Mouse (Mus musculus) C2C12 (cell line): ENCODE measurements around the gene Gm28048. TPM values are rescaled to one million over a fixed set of nuclear protein-coding genes. Genes with fewer than 3 reads are reported as not detected.

ENCODE experiments used
- H3K27me3 ChIP-seq: one replicate; pipeline ENCODE4 v1.6.1; 2011; ENCODE audit not compliant: control insufficient read depth, insufficient read depth, insufficient read length
- H3K36me3 ChIP-seq: one replicate; pipeline ENCODE4 v1.6.1; 2011; ENCODE audit not compliant: control insufficient read depth, insufficient read depth
- H3K4me3 ChIP-seq: one replicate; pipeline ENCODE4 v1.5.1; 2011; ENCODE audit warnings: mild to moderate bottlenecking, control low read depth; ENCODE audit not compliant: poor library complexity, insufficient read depth, severe bottlenecking
- H3K79me2 ChIP-seq: one replicate; pipeline ENCODE4 v1.6.1; 2011; ENCODE audit not compliant: control insufficient read depth, insufficient read depth
- H3K79me3 ChIP-seq: one replicate; pipeline ENCODE4 v1.6.1; 2011; ENCODE audit warnings: low read depth, control low read depth
- H3ac ChIP-seq: one replicate; pipeline ENCODE3; 2011; ENCODE audit warnings: low read depth; ENCODE audit not compliant: control insufficient read depth, insufficient read length
- CEBPB ChIP-seq: IDR thresholded peaks from one replicate; pipeline ENCODE4 v1.6.1; 2011; ENCODE audit warnings: low read depth, mild to moderate bottlenecking, control low read depth, moderate library complexity
- CTCF ChIP-seq: IDR thresholded peaks from one replicate; pipeline ENCODE4 v1.5.1; 2011; ENCODE audit not compliant: control insufficient read depth, insufficient read depth, insufficient read length
- FOSL1 ChIP-seq: IDR thresholded peaks from one replicate; pipeline ENCODE4 v1.8.0; 2011; ENCODE audit warnings: mild to moderate bottlenecking, low read length; ENCODE audit not compliant: poor library complexity, insufficient read depth, severe bottlenecking
- MAX ChIP-seq: IDR thresholded peaks from one replicate; pipeline ENCODE4 v1.6.1; 2011; ENCODE audit warnings: mild to moderate bottlenecking, control low read depth
- MYOD1 ChIP-seq: IDR thresholded peaks from one replicate; pipeline ENCODE4 v1.6.1; 2011; ENCODE audit warnings: low read depth; ENCODE audit not compliant: control insufficient read depth, insufficient read length
- MYOG ChIP-seq: IDR thresholded peaks from one replicate; pipeline ENCODE4 v1.6.1; 2011; ENCODE audit not compliant: control insufficient read depth, insufficient read length; ENCODE audit errors: extremely low read depth
- USF1 ChIP-seq: IDR thresholded peaks from one replicate; pipeline ENCODE4 v1.6.1; 2011; ENCODE audit warnings: low read depth, mild to moderate bottlenecking, control low read depth, moderate library complexity
- polyA plus RNA-seq: library from polyadenylated mRNA; unstranded; fragments of >200 nt; fragmentation: generic; extraction: Trizol; gene quantifications from one replicate; pipeline ENCODE4 v1.2.1, GENCODE M21; 2012; ENCODE audit warnings: missing spikeins

The Gm28048 gene
- polyA plus RNA-seq, 1 experiment = 1.4 TPM

- H3ac ChIP-seq = no peak overlapping the region
- H3K27me3 ChIP-seq = no peaks in the 10 kb centered on the region
- peaks cover 48% of the 10 kb centered on the region for H3K79me3 ChIP-seq
- H3K4me3 ChIP-seq = no peak overlapping the region
- peaks cover 98% of the 10 kb centered on the region for H3K79me2 ChIP-seq
- TF ChIP-seq CEBPB (no peak), CTCF (no peak), MAX (no peak), USF1 (no peak), FOSL1 (no peak), MYOG (no peak), MYOD1 (no peak)
- peaks cover 4% of the 10 kb centered on the region for H3K36me3 ChIP-seq
Observed at GRCm38 (mm10) chr11:22854571-22854970, 127.3 kb downstream of the Gm28048 start.

GRCm38 (mm10) chr11:22853477-22854157 lies 128.3 kb downstream of the Gm28048 start:
- no peak overlapping the region for H3ac ChIP-seq
- H3K27me3 ChIP-seq = no peaks in the 10 kb centered on the region
- no peak overlapping the region for H3K4me3 ChIP-seq
- peaks cover 99% of the 10 kb centered on the region for H3K79me2 ChIP-seq
- TF ChIP-seq CTCF = no peak
- TF ChIP-seq USF1 = no peak
- no peak for TF ChIP-seq MAX
- TF ChIP-seq FOSL1 = no peak
- no peak for TF ChIP-seq MYOG
- TF ChIP-seq CEBPB = no peak
- TF ChIP-seq MYOD1 = no peak
- peaks cover 45% of the 10 kb centered on the region for H3K79me3 ChIP-seq
- peaks cover 4% of the 10 kb centered on the region for H3K36me3 ChIP-seq

GRCm38 (mm10) chr11:22852510-22852909 lies 129.4 kb downstream of the Gm28048 start:
- TF ChIP-seq CEBPB = no peak
- TF ChIP-seq CTCF = no peak
- no peak for TF ChIP-seq MAX
- TF ChIP-seq USF1 = no peak
- no peak for TF ChIP-seq FOSL1
- TF ChIP-seq MYOD1 = no peak
- no peak for TF ChIP-seq MYOG
- peaks cover 39% of the 10 kb centered on the region for H3K79me3 ChIP-seq
- H3K27me3 ChIP-seq = no peaks in the 10 kb centered on the region
- H3ac ChIP-seq = no peak overlapping the region
- peaks cover 93% of the 10 kb centered on the region for H3K79me2 ChIP-seq
- peaks cover 4% of the 10 kb centered on the region for H3K36me3 ChIP-seq
- H3K4me3 ChIP-seq = no peak overlapping the region

- TF ChIP-seq MAX (no peak), MYOG (no peak), FOSL1 (no peak), MYOD1 (no peak), CTCF (no peak), USF1 (no peak), CEBPB (no peak)
- no peak overlapping the region for H3K4me3 ChIP-seq
- H3ac ChIP-seq = no peak overlapping the region
- no peaks in the 10 kb centered on the region for H3K27me3 ChIP-seq
- peaks cover 93% of the 10 kb centered on the region for H3K79me2 ChIP-seq
- H3K79me3 ChIP-seq = peaks cover 35% of the 10 kb centered on the region
- peaks cover 4% of the 10 kb centered on the region for H3K36me3 ChIP-seq
Observed at GRCm38 (mm10) chr11:22851416-22851815, 130.5 kb downstream of the Gm28048 start.

DNA sequence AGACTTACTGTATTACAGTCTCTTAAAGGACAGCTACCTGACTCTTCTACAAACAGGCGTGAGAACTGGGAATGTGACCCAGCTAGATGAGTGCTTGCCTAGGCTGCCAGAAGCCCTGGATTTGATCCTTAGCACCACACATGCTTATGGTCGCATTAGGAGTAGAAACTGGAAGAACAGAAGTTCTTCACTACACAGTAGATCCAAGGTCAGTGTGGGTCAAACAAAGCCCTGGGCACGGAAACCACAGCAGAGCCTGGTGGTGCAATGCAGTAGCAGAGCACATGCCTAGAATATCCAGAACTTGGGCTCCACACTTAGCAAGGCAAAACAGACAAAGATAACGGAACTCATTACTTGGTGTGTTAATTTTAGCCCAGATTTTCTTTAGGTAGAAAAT lies 131.8 kb downstream of the Gm28048 start:
- Histone ChIP-seq H3K27me3 (no peaks in the 10 kb centered on the region), H3K36me3 (peaks cover 4% of the 10 kb centered on the region), H3ac (no peak overlapping the region), H3K4me3 (no peak overlapping the region), H3K79me2 (peaks cover 93% of the 10 kb centered on the region), H3K79me3 (peaks cover 39% of the 10 kb centered on the region)
- no peak for TF ChIP-seq USF1
- no peak for TF ChIP-seq CTCF
- no peak for TF ChIP-seq MYOD1
- no peak for TF ChIP-seq MAX
